Mouse (Mus musculus) liver (tissue): ENCODE measurements at regions not wholly inside any gene's neighbourhood (a gene's known extent, or its start where the extent isn't known, plus 50 kb on each side); places are given as distances from the start of the nearest gene placed in this dataset.

ENCODE experiments used
- DNase-seq: peaks from one replicate; pipeline ENCODE4 v3.0.0-alpha.2; 2020; ENCODE audit warnings: mixed read lengths

GRCm38 (mm10) chr3:119958799-119959467 is 174.7 kb upstream of the Ptbp2 start:
- DNase-seq, result no peak

GRCm38 (mm10) chr3:119957529-119957928 is 173.3 kb upstream of the Ptbp2 start:
- no peak for DNase-seq

GRCm38 (mm10) chr3:119955745-119956615 is 171.7 kb upstream of the Ptbp2 start:
- no peak for DNase-seq

- no peak for DNase-seq
Measured at GRCm38 (mm10) chr3:119950721-119951120, 166.5 kb upstream of the Ptbp2 start.

GRCm38 (mm10) chr3:119950070-119950469 is 165.8 kb upstream of the Ptbp2 start:
- no peak for DNase-seq

- no peak for DNase-seq
Measured at GRCm38 (mm10) chr3:119949620-119950019, 165.4 kb upstream of the Ptbp2 start.

GRCm38 (mm10) chr3:119949041-119949470 is 164.8 kb upstream of the Ptbp2 start:
- DNase-seq, result peak; percentile 23

GRCm38 (mm10) chr3:119947126-119947525 is 162.9 kb upstream of the Ptbp2 start:
- no peak for DNase-seq

GRCm38 (mm10) chr3:119944115-119944514 is 159.8 kb upstream of the Ptbp2 start:
- DNase-seq, result no peak

- no peak for DNase-seq
Measured at GRCm38 (mm10) chr3:119939091-119939490, 154.8 kb upstream of the Ptbp2 start.

- no peak for DNase-seq
Measured at GRCm38 (mm10) chr3:119938425-119938824, 154.2 kb upstream of the Ptbp2 start.

- DNase-seq, result no peak
Measured at GRCm38 (mm10) chr3:119936526-119936925, 152.3 kb upstream of the Ptbp2 start.

- no peak for DNase-seq
Measured at GRCm38 (mm10) chr3:119933049-119933511, 148.8 kb upstream of the Ptbp2 start.

- no peak for DNase-seq
Measured at GRCm38 (mm10) chr3:119928281-119928680, 144.0 kb upstream of the Ptbp2 start.

GRCm38 (mm10) chr3:119919501-119920141 is 135.4 kb upstream of the Ptbp2 start:
- no peak for DNase-seq

- no peak for DNase-seq
Measured at GRCm38 (mm10) chr3:119915984-119916865, 132.0 kb upstream of the Ptbp2 start.

GRCm38 (mm10) chr3:119911532-119911931 is 127.3 kb upstream of the Ptbp2 start:
- no peak for DNase-seq

- DNase-seq, result no peak
Measured at GRCm38 (mm10) chr3:119904244-119904643, 120.0 kb upstream of the Ptbp2 start.

- no peak for DNase-seq
Measured at GRCm38 (mm10) chr3:119895141-119895540, 110.9 kb upstream of the Ptbp2 start.

- DNase-seq, result no peak
Measured at GRCm38 (mm10) chr3:119894035-119894434, 109.8 kb upstream of the Ptbp2 start.

GRCm38 (mm10) chr3:119893165-119893910 is 109.1 kb upstream of the Ptbp2 start:
- DNase-seq, result no peak
